Mouse (Mus musculus): ENCODE measurements at regions not wholly inside any gene's neighbourhood (a gene's known extent, or its start where the extent isn't known, plus 50 kb on each side); places are given as distances from the start of the nearest gene placed in this dataset.

DNA sequence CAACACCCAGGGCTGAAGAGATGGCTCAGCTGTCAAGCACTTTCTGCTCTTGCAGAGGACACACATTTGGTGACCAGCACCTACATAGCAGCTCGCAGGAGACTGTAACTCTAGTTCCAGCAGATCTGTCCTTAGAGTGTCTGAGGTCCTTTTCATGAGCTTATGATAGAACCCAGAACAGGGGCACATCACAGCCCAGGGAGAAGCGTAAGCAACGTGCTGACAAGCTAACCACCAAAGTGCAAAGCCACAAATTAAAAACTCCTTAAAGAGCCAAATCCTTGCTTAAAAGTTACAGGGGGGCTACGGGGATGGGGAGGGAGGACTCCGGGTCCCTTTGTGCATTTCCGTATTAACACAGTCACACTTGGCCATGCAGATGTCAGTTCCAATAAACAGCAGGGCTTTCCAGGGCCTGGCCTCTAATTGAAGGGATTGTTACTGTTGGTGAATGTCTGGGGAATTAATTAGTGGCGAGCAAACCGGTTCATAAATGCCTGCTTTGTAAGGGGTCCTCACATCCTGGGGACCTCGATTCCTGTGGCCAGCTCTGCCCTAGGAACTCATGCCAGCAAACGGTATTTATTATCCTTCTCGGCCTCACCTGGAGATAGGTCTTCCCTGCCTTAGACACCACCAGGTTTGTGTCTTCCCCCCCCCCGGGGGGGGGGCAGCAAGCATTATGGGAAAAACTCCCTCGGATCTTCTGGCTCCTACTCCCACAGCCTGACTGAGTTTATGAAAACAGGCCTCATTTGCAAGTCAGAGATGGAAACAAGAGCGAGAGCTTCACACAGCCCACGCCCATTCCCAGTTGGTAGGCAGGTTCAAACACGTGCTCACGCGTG, 447.5 kb downstream of the Cd83 start:
- TF ChIP-seq POLR2A (IDR thresholded peaks at IDR 0.05; ENCODE audit: low read depth, low read length): no peak
- TF ChIP-seq CTCF (IDR thresholded peaks at IDR 0.05; ENCODE audit: extremely low read depth, insufficient read length, insufficient replicate concordance, low read depth, low read length): no peak
- no peak overlapping the region for H3K27ac ChIP-seq (ENCODE audit: insufficient read depth, low read depth, low read length)
- H3K36me3 ChIP-seq (ENCODE audit: control insufficient read depth, insufficient read depth, low read length): no peaks in the 10 kb centered on the region
- WGBS: 73% methylated on average over 18 of the region's 18 CpGs
- no peaks in the 10 kb centered on the region for H3K4me1 ChIP-seq (ENCODE audit: control insufficient read depth, insufficient read depth, insufficient read length, low read length)
- no peak overlapping the region for H3K4me3 ChIP-seq (ENCODE audit: low read depth, low read length)
- H3K27me3 ChIP-seq (ENCODE audit: control insufficient read depth, insufficient read depth, low read length): no peaks in the 10 kb centered on the region

DNA sequence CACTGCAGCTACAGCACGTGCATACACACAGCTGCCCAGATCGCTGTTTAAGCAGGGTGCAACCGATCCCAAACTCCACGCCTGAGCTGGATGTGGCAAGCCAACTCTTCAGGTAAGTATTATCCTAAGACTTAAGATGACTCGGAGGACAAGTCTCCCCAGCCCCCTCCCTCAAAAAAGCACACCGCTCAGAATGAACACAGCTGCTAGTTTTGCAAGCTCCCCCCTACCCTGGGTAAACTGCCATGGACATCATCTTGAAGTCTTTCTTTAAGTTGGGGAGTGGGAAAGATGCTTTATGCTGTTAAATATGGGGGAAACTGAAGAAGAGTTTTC, 448.1 kb downstream of the Cd83 start:
- WGBS: 86% methylated on average over 6 of the region's 6 CpGs
- TF ChIP-seq CTCF (IDR thresholded peaks at IDR 0.05; ENCODE audit: extremely low read depth, insufficient read length, insufficient replicate concordance, low read depth, low read length) (no peak), POLR2A (IDR thresholded peaks at IDR 0.05; ENCODE audit: low read depth, low read length) (no peak)
- H3K36me3 ChIP-seq (ENCODE audit: control insufficient read depth, insufficient read depth, low read length): no peaks in the 10 kb centered on the region
- H3K4me1 ChIP-seq (ENCODE audit: control insufficient read depth, insufficient read depth, insufficient read length, low read length): no peaks in the 10 kb centered on the region
- H3K27me3 ChIP-seq (ENCODE audit: control insufficient read depth, insufficient read depth, low read length): no peaks in the 10 kb centered on the region
- H3K4me3 ChIP-seq (ENCODE audit: low read depth, low read length): no peak overlapping the region
- H3K27ac ChIP-seq (ENCODE audit: insufficient read depth, low read depth, low read length): no peak overlapping the region

DNA sequence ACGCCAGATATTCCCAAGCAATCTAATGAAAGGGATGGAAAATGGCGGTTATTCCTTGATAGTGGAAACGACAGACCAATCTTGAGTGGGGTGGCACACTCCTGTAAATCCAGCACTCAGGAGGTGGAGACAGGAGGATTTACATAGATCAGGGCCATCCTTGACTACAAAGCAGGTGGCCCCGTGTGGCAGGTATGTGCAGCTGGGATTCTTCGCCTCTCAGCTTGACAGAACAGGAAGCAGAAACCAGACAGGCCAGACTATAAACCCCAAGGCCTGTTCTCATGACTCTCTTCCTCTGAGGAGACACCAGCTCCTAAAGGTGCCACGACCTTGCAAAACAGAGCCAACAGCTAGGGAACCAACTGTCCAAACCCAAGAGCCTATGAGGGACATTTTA, 449.7 kb downstream of the Cd83 start:
- Histone ChIP-seq H3K4me3 (ENCODE audit: low read depth, low read length) (no peak overlapping the region), H3K36me3 (ENCODE audit: control insufficient read depth, insufficient read depth, low read length) (no peaks in the 10 kb centered on the region), H3K27ac (ENCODE audit: insufficient read depth, low read depth, low read length) (no peak overlapping the region), H3K27me3 (ENCODE audit: control insufficient read depth, insufficient read depth, low read length) (no peaks in the 10 kb centered on the region), H3K4me1 (ENCODE audit: control insufficient read depth, insufficient read depth, insufficient read length, low read length) (no peaks in the 10 kb centered on the region)
- TF ChIP-seq CTCF (IDR thresholded peaks at IDR 0.05; ENCODE audit: extremely low read depth, insufficient read length, insufficient replicate concordance, low read depth, low read length) (no peak), POLR2A (IDR thresholded peaks at IDR 0.05; ENCODE audit: low read depth, low read length) (no peak)
- WGBS: 78% methylated on average over 6 of the region's 6 CpGs

DNA sequence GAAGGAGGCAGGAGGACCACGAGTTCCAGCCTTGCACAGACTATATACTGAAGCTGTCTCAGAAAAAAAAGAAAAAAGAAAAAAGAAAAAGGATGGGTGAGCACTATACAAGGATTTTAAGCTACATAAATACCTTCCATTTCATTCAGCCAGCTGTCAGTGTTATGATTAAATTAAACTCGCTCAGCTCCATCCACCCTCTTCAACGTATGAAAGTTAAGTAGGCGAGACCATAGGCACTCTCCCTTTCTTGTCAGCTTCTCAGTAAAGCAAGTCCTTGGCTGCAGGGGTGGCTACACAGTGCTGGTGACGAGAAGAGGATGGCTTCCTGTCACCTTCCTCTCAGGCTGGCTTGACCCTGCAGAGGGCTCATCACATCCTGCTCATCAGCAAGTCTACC, 450.7 kb downstream of the Cd83 start:
- no peak overlapping the region for H3K27ac ChIP-seq (ENCODE audit: insufficient read depth, low read depth, low read length)
- no peak overlapping the region for H3K4me3 ChIP-seq (ENCODE audit: low read depth, low read length)
- no peaks in the 10 kb centered on the region for H3K4me1 ChIP-seq (ENCODE audit: control insufficient read depth, insufficient read depth, insufficient read length, low read length)
- WGBS: 83% methylated on average over 5 of the region's 5 CpGs
- TF ChIP-seq CTCF (IDR thresholded peaks at IDR 0.05; ENCODE audit: extremely low read depth, insufficient read length, insufficient replicate concordance, low read depth, low read length) (no peak), POLR2A (IDR thresholded peaks at IDR 0.05; ENCODE audit: low read depth, low read length) (no peak)
- H3K27me3 ChIP-seq (ENCODE audit: control insufficient read depth, insufficient read depth, low read length): no peaks in the 10 kb centered on the region
- H3K36me3 ChIP-seq (ENCODE audit: control insufficient read depth, insufficient read depth, low read length): no peaks in the 10 kb centered on the region

DNA sequence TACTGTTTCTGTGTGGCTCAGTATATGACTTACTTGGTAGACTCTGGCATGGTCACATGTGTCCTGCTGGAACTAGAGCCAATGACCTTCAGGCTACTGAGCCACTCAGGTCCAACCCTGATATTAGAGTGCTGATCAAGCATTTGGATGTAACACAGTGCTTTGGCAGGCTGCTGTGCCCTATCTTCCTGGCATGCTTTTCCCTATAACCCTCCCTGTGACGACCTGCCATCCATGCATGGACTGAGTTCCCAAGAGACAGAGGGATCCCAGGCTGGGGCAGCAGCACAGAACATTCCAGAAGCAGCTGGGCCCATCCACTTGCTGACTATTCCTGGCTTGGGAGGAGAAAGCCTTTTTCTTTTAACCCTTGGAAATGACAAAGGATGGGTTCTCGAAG, 451.4 kb downstream of the Cd83 start:
- TF ChIP-seq POLR2A (IDR thresholded peaks at IDR 0.05; ENCODE audit: low read depth, low read length) (no peak), CTCF (IDR thresholded peaks at IDR 0.05; ENCODE audit: extremely low read depth, insufficient read length, insufficient replicate concordance, low read depth, low read length) (no peak)
- Histone ChIP-seq H3K4me3 (ENCODE audit: low read depth, low read length) (no peak overlapping the region), H3K27me3 (ENCODE audit: control insufficient read depth, insufficient read depth, low read length) (no peaks in the 10 kb centered on the region), H3K36me3 (ENCODE audit: control insufficient read depth, insufficient read depth, low read length) (no peaks in the 10 kb centered on the region), H3K27ac (ENCODE audit: insufficient read depth, low read depth, low read length) (no peak overlapping the region), H3K4me1 (ENCODE audit: control insufficient read depth, insufficient read depth, insufficient read length, low read length) (no peaks in the 10 kb centered on the region)
- whole genome bisulfite sequencing: 76% methylated on average over 2 of the region's 2 CpGs

DNA sequence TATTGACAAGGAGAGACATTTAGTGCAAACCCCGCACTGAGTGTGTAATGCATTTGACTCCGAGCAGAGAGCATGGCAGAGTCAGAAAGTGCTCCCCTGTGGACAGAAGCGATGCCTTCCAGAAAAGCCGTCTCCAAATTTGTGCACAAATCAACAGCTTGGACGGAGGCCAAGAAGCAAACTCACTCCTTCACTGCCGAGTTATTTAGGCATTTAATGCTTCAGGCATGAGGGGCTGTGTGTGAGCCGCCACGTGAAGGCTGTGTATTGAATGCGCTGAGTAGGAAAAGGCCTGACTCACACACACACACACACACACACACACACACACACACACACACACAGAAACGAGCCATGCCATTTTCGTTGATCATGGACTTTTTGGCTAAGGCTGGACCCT, 453.7 kb downstream of the Cd83 start:
- TF ChIP-seq POLR2A (IDR thresholded peaks at IDR 0.05; ENCODE audit: low read depth, low read length) (no peak), CTCF (IDR thresholded peaks at IDR 0.05; ENCODE audit: extremely low read depth, insufficient read length, insufficient replicate concordance, low read depth, low read length) (no peak)
- Histone ChIP-seq H3K36me3 (ENCODE audit: control insufficient read depth, insufficient read depth, low read length) (no peaks in the 10 kb centered on the region), H3K4me1 (ENCODE audit: control insufficient read depth, insufficient read depth, insufficient read length, low read length) (no peaks in the 10 kb centered on the region), H3K27me3 (ENCODE audit: control insufficient read depth, insufficient read depth, low read length) (no peaks in the 10 kb centered on the region), H3K27ac (ENCODE audit: insufficient read depth, low read depth, low read length) (no peak overlapping the region), H3K4me3 (ENCODE audit: low read depth, low read length) (no peak overlapping the region)
- 63% methylated on average over 11 of the region's 11 CpGs for WGBS

DNA sequence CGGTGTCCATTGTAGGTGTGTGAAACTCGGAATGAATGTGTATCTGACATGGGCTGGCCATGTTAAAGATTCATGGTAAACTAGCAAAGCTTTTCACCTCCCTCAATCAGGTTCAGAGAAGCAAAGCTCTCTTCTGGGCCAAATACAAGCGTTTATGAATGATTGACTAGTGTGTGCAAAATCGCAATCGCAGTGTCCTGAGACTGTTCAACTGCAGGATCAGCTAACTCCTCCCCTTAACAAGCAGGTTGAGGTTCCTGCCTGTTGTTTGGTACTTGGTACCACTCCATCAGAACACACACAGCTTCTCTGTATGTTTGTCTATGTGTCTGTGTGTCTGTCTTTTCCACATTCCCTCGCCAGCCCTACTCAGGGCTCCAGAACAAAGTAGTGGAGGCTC, 458.6 kb downstream of the Cd83 start:
- TF ChIP-seq POLR2A (IDR thresholded peaks at IDR 0.05; ENCODE audit: low read depth, low read length) (no peak), CTCF (IDR thresholded peaks at IDR 0.05; ENCODE audit: extremely low read depth, insufficient read length, insufficient replicate concordance, low read depth, low read length) (no peak)
- H3K36me3 ChIP-seq (ENCODE audit: control insufficient read depth, insufficient read depth, low read length): no peaks in the 10 kb centered on the region
- no peak overlapping the region for H3K27ac ChIP-seq (ENCODE audit: insufficient read depth, low read depth, low read length)
- no peaks in the 10 kb centered on the region for H3K27me3 ChIP-seq (ENCODE audit: control insufficient read depth, insufficient read depth, low read length)
- no peak overlapping the region for H3K4me3 ChIP-seq (ENCODE audit: low read depth, low read length)
- H3K4me1 ChIP-seq (ENCODE audit: control insufficient read depth, insufficient read depth, insufficient read length, low read length): no peaks in the 10 kb centered on the region
- 91% methylated on average over 6 of the region's 6 CpGs for WGBS

All from small intestine, adult 2 months (tissue).